Mouse (Mus musculus): ENCODE data around the gene Sdhc. TPM values are rescaled to one million over a fixed set of nuclear protein-coding genes. Genes with fewer than 3 reads are reported as not detected.
A peak's percentile ranks its signal among the peaks of the same experiment; 100 is the strongest.
"Not testable (repeated sequence)": the region's sequence is repeated elsewhere in the genome, so short reads cannot be mapped to it uniquely, and the experiment has no call there.

Gene Sdhc
- total RNA-seq, 4 experiments from 2014 or later, result 324 to 440 (median 382) TPM

DNA sequence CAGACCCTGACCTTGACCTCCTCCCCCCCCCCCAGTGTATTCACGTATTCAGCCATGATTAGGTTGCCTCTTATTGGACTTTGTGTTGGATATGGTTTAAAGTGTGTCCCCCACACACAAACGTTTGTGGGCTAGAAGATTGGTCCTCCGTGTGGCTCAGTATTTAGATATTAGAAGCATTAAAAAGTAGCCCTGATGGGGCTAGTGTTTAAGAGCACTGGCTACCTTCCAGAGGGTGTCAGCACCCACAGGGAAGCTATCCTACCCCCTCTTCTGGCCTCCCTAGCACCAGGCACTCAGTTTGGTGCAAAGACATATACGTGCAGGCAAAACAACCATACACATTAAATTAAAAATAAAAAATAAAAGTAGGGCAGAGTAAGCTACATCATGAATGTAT, 37.4 kb downstream of the Sdhc start:
- no peak for DNase-seq

GRCm38 (mm10) chr1:171111781-171112575, 38.4 kb downstream of the Sdhc start:
- peak; percentile 68 for DNase-seq

DNA sequence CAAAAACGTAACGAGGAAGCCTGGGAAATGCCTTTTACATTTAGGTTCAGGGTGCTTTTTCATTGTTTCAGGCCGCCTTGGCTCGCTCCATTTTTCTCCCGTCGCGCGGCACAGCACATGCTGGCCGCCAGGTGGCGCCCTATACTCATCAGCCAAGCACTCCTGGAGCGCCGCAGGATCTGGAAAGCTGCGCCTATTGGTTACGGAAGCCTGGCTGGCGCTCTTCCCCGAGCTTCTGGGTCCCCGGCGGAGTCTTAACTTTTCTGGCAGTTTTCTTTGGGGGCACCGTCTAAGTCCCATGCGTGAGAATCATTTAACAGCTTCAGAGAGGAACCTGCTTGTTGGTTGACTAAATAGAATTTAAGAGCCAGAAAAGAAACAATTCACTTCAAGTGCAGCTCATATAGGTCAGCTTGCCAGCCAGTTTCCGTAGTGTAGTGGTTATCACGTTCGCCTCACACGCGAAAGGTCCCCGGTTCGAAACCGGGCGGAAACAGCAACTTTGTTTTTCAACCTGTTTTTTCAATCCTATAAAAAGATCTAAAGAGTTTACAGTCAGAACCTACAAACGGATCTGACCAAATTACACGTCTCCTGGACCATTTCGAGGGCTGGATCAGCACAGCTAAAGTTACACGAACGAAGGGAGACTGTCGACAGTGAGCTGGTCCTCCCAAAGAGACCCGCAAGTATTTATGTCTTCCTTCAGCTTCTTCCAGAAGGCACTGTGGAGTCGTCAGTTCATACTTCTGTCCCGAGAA, 39.2 kb downstream of the Sdhc start:
- DNase-seq, result peak; percentile 91

DNA sequence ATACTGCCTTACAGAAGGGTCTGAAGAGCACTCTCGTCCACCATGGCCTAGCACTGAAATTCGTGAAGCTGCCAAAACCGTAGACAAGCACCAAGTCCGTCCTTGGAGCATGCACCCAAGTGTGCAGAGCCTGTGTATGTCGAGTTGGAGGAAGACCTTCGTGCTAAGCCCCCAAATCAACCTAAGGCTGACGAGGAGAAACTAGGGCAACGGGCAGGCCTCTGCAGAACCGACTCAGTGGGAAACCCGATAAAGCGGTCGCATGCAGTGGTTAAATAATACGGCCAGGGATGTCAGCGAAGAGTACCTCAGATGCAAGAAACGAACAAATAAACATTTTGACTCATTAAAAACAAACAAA, 39.8 kb downstream of the Sdhc start:
- DNase-seq, result no peak

DNA sequence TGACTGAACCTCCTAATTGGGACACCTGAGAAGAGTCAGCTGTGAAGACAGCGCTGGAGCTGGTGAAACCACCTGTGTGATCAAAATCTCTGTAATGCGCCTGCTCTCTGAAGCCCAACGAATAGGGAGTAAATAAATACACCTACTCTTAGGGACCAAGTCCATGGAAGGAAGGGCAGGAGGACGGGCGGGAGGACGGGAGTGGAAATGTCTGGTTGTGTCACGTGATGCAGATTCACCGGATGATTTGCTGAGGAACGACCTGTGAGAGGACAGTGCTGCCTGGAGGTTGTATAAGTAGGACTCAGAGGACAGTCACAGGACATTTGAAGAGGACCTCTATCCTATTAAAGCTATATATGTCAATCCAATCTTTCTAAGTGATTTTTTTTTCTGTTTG, 40.8 kb downstream of the Sdhc start:
- DNase-seq, result no peak

DNA sequence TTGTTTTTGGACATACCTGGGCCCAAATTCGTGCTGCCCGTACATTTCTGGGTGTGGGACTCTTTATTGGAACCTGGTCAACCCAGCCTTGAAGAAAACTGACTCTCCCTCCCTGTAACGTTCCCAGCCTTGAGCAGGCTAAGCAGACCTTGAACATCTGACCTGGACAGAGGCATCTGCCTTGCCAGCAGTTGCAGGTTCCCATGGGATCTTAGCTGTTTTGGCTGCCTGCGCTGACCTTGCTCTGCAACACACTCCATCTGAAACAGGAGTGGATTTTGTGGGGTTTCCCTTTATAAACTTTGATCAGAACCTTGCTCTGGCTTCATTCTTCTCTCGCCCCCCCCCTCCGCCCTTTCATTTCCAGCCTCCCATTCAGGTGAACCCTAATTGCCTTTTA, 45.2 kb downstream of the Sdhc start:
- peak; percentile 61 for DNase-seq

- no peak for DNase-seq
Measured at GRCm38 (mm10) chr1:171103179-171103840, 47.1 kb downstream of the Sdhc start.

DNA sequence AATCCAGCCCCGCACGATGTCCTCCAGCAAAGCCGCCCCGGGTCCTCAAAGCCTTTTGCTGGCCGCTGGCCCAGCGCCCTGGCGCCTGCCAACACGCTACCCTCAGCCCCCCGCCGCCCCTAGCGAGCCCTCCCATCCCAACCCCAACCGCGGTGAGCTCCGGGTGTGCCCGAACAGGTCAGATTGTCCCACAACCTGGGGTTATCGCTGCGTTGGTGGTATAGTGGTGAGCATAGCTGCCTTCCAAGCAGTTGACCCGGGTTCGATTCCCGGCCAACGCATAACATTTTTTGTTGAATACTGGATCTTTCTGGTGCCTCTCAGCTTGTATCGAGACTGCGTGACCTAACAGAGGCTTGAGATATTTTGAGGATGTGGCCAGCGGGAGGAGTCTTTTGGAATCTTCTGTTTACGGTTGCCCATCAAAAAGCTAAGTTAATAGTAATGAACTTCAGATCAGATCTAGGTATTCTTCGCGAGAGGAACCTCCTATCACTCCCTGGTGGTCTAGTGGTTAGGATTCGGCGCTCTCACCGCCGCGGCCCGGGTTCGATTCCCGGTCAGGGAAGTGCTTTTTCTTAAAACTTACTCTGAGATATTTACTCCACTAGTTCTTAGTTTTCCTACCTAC, 47.7 kb downstream of the Sdhc start:
- peak; percentile 83 for DNase-seq

GRCm38 (mm10) chr1:171101733-171102546, 48.5 kb downstream of the Sdhc start:
- DNase-seq, result peak; percentile 87

DNA sequence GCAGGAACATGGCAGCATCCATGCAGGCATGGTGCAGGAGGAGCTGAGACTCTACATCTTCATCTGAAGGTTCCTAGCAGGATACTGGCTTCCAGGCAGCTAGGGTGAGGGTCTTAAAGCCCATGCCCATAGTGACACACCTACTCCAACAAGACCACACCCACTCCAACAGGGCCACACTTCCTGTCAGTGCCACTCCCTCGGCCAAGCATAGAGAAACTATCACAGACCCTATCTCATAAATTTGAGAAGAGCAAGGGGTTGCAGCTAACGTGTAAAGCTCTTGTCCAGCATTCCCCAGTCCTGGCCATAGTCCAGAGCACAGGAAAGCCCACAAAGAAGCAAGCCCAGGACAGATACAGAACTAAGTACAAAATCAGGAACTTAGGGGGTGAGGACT, 49.4 kb downstream of the Sdhc start:
- no peak for DNase-seq

DNA sequence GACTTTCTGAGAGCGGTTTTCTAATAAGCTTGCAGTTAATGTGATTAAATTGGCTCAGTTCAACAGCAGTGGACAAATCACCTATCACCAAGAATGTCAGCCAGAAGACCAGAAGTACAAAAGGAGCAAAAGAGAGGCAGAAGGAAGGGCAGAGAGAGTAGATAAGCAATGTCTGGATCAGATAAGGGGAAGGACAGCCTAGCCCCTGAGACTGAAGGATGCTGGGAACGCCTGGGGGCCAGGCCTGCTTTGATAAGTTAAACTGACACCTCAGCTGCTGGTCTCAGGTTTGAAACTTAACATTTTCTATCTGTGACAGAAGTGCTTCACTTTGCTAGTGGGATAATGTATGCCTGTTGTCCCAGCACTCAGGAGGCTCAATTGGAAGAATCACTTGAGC, 52.8 kb downstream of the Sdhc start:
- DNase-seq, result no peak

- no peak for DNase-seq
Measured at GRCm38 (mm10) chr1:171097136-171097535, 53.3 kb downstream of the Sdhc start.

DNA sequence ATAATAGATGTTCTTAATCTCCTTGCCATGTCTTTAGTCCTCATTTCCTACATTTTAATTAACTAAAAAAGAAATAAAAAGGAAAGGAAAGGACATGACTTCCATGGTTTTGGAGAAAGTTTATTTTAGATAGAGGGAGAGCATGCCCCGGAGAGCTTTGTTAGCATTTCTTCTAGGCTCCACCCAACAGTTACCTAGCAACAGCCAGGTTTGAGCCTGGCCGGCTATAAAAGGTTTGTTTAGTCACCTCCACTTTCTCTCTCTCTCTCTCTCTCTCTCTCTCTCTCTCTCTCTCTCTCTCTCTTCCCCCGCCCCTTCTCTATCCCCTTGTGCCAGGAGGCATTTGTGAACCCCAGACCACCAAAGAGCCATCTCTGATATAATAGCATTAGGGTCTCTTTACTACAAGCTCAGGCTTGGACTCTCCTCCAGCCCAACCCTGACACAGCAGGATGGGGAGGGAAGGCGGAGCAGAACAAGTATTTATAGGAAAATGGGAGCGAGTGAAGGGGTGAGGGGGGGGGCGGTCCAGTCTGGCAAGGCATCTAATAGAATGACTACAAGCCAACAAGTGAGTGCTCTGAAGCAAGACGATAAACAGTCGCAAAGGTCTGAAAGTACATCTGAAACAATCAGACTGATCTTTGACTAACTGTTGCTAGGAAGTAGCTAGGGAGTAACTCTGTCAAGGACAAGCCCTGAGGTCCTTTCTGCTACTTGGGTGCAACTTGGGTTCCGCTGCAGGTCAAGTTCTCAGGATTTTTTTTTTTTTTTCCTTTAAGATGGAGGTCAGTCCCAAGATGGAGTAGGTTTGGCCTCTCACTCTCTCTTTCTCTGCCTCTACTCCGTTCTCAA, 54.1 kb downstream of the Sdhc start:
- DNase-seq, result no peak

- no peak for DNase-seq
Measured at GRCm38 (mm10) chr1:171094424-171094823, 56.0 kb downstream of the Sdhc start.

GRCm38 (mm10) chr1:171090761-171091160, 59.6 kb downstream of the Sdhc start:
- no peak for DNase-seq

GRCm38 (mm10) chr1:171089891-171090290, 60.5 kb downstream of the Sdhc start:
- no peak for DNase-seq

- not testable (repeated sequence) for DNase-seq
Measured at GRCm38 (mm10) chr1:171088237-171088869, 62.0 kb downstream of the Sdhc start.

DNA sequence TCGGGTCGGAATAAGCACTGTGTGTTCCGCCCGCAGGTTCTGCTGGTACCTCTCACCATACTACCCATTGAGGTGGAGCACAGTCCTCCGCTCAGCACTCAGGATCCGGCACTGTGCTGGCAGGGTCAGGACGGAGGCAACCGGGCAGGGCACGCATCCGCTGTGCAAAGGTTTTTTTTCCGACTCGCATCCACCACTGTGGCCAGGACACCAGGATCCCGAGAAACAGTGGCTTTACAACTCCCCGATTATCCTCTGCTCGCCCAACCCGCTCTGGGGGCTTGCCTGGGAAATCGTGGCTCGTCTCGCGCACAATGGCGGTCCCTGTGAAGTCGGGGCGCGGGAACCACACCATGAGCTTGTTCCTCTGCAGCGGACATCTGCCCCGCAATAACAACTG, 64.7 kb downstream of the Sdhc start:
- DNase-seq, result no peak

GRCm38 (mm10) chr1:171081512-171082231, 68.7 kb downstream of the Sdhc start:
- DNase-seq, result not testable (repeated sequence)

DNA sequence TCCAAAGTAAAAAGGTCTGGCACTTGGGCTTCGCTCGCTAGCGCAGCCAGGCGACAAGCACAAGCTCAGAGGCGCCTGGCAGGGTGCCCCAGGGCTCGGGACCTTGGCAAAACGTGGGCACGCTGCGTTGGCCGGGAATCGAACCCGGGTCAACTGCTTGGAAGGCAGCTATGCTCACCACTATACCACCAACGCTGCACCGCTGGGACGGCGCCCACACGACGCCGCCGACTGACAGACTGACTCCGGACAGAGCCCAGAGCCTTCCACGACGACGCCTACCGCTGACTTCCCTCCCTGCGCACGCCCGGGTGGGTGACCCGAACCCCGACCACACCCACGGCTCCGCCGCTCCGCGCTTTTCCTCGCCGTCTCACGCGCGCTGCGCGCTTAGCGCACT, 70.6 kb downstream of the Sdhc start:
- not testable (repeated sequence) for DNase-seq
